Mouse (Mus musculus): Measurements from ENCODE around the gene Phox2b.

Phox2b gene

GRCm38 (mm10) chr5:67095153-67095552 lies 3.9 kb downstream of the Phox2b start:
- in situ Hi-C loops (cut with MboI; ENCODE audit: low pct_unique_long_range_greater_than_20kb in 1 of 2, low sequenced_read_pairs in 2 of 2, unreplicated experiment in 1 of 2), result no loop called here

- in situ Hi-C loops (cut with MboI; ENCODE audit: low pct_unique_long_range_greater_than_20kb in 1 of 2, low sequenced_read_pairs in 2 of 2, unreplicated experiment in 1 of 2), result no loop called here
Measured at GRCm38 (mm10) chr5:67093991-67094390, 5.1 kb downstream of the Phox2b start.

GRCm38 (mm10) chr5:67091766-67092165 lies 7.3 kb downstream of the Phox2b start:
- in situ Hi-C loops (cut with MboI; ENCODE audit: low pct_unique_long_range_greater_than_20kb in 1 of 2, low sequenced_read_pairs in 2 of 2, unreplicated experiment in 1 of 2), result no loop called here

GRCm38 (mm10) chr5:67090856-67091255 lies 8.2 kb downstream of the Phox2b start:
- in situ Hi-C loops (cut with MboI; ENCODE audit: low pct_unique_long_range_greater_than_20kb in 1 of 2, low sequenced_read_pairs in 2 of 2, unreplicated experiment in 1 of 2), result no loop called here

- in situ Hi-C loops (cut with MboI; ENCODE audit: low pct_unique_long_range_greater_than_20kb in 1 of 2, low sequenced_read_pairs in 2 of 2, unreplicated experiment in 1 of 2), result no loop called here
Measured at GRCm38 (mm10) chr5:67083117-67083516, 16.0 kb downstream of the Phox2b start.

GRCm38 (mm10) chr5:67063596-67063995 lies 35.5 kb downstream of the Phox2b start:
- in situ Hi-C loops (cut with MboI; ENCODE audit: low pct_unique_long_range_greater_than_20kb in 1 of 2, low sequenced_read_pairs in 2 of 2, unreplicated experiment in 1 of 2), result no loop called here

DNA sequence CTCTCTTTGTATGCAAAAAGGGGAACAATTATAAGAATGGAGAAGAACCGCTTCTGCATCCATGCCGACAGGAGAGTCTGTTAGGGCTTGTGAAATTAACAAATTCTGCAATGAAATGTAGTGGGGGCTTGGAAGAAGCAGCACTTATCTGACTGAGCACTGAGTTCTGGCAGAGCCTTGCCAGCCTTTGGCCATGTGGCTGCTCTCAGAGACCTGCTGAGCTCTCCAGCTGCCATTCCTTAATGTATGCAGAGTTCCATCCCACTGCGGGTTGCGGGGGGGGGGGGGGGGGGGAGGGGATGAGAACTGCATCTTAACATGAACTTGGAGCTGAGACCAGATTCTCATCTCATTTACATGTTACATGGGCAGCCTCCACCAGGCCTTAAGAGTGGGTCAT lies 38.6 kb downstream of the Phox2b start:
- in situ Hi-C loops (cut with MboI; ENCODE audit: low pct_unique_long_range_greater_than_20kb in 1 of 2, low sequenced_read_pairs in 2 of 2, unreplicated experiment in 1 of 2), result no loop called here

- in situ Hi-C loops (cut with MboI; ENCODE audit: low pct_unique_long_range_greater_than_20kb in 1 of 2, low sequenced_read_pairs in 2 of 2, unreplicated experiment in 1 of 2), result no loop called here
Measured at GRCm38 (mm10) chr5:67057803-67058202, 41.3 kb downstream of the Phox2b start.

DNA sequence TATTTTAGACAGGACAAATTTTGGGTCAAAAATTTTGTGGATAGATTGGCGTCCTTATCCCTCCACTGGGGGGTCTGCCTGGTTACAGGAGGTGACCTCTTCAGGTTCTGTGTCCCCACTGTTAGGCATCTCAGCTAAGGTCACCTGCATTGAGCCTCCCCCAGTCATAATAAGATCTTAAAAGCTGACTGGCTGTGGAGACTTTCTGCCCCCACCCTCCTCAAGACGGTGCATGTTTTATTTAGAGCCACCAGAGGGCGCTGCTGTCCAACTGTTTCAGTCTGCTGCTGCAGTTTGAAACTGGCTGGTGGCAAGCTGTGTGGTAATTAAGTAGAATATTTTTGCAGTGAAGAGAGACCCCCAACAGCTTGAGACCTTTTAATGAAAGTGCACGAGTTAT lies 51.1 kb downstream of the Phox2b start:
- in situ Hi-C loops (cut with MboI; ENCODE audit: low pct_unique_long_range_greater_than_20kb in 1 of 2, low sequenced_read_pairs in 2 of 2, unreplicated experiment in 1 of 2), result loop anchor here (5.0 kb wide), 2 partner anchors 184 to 189 kb away; no protein-coding TSS in a partner anchor

All from mouse embryonic stem cell (cell line).